Mouse (Mus musculus) lung, adult 18-20 months (tissue): ENCODE results near the gene Ptprh.

Experiments
- DNase-seq, 2 experiments: peaks; one replicate each; pipeline ENCODE4 v3.0.0; 2022; ENCODE audit warnings: mixed read lengths in 2 of 2

Ptprh gene

GRCm38 (mm10) chr7:4499034-4499433 is 104.8 kb downstream of the Ptprh start:
- no peak for DNase-seq
